Mouse (Mus musculus) liver, embryonic 13.5 days (tissue): Measurements from ENCODE around the gene Lbx2. TPM values are rescaled to one million over a fixed set of nuclear protein-coding genes. Genes with fewer than 3 reads are reported as not detected.
A peak's percentile ranks its signal among the peaks of the same experiment; 100 is the strongest.

Source experiments
- ATAC-seq: fragments of 200-750 bp; cut with Nextera tagmentation; 2 replicates; pipeline ENCODE4 v1.8.0; 2017; ENCODE audit warnings: low read depth, mild to moderate bottlenecking, moderate number of reproducible peaks, moderate library complexity
- DNase-seq: peaks from one replicate; pipeline ENCODE4 v3.0.0; 2022
- H3K27ac ChIP-seq: fragments of 300-500 bp; sonication (generic); 2 replicates; pipeline ENCODE4 v1.5.1; 2015; ENCODE audit warnings: moderate library complexity, mild to moderate bottlenecking, inconsistent platforms
- H3K27me3 ChIP-seq: fragments of 300-500 bp; sonication (generic); 2 replicates; pipeline ENCODE4 v1.6.1; 2015; ENCODE audit warnings: mild to moderate bottlenecking, inconsistent platforms
- H3K36me3 ChIP-seq: fragments of 300-500 bp; sonication (generic); 2 replicates; pipeline ENCODE4 v1.6.1; 2015; ENCODE audit warnings: mild to moderate bottlenecking, inconsistent platforms
- H3K4me1 ChIP-seq: fragments of 300-500 bp; sonication (generic); replicated peaks from 2 replicates; pipeline ENCODE4 v1.6.1; 2015; ENCODE audit warnings: inconsistent platforms
- H3K4me2 ChIP-seq: fragments of 300-500 bp; sonication (generic); 2 replicates; pipeline ENCODE4 v1.6.1; 2015; ENCODE audit warnings: inconsistent platforms, mild to moderate bottlenecking, moderate library complexity
- H3K4me3 ChIP-seq: fragments of 300-500 bp; sonication (generic); replicated peaks from 2 replicates; pipeline ENCODE4 v1.5.1; 2015; ENCODE audit warnings: mild to moderate bottlenecking, inconsistent platforms
- H3K9ac ChIP-seq: fragments of 300-500 bp; sonication (generic); 2 replicates; pipeline ENCODE4 v1.6.1; 2015; ENCODE audit warnings: mild to moderate bottlenecking, inconsistent platforms
- H3K9me3 ChIP-seq: fragments of 300-500 bp; sonication (generic); replicated peaks from 2 replicates; pipeline ENCODE4 v1.6.1; 2016; ENCODE audit warnings: inconsistent platforms
- WGBS: fragments of 180-500 bp; shearing (Covaris S2); methylation state at CpG from one replicate; pipeline ENCODE4 v1.1.7; 2015; ENCODE audit not compliant: insufficient replicate concordance; 5-methylcytosine and 5-hydroxymethylcytosine counted together
- polyA plus RNA-seq: library from polyadenylated mRNA; unstranded; fragments of >200 nt; fragmentation: Nextera tagmentation; extraction: Ambion mirVana; gene quantifications from 2 replicates; pipeline ENCODE4 v1.2.1, GENCODE M21; 2015

The Lbx2 gene
- polyA plus RNA-seq, 1 experiment from 2014 or later = 0.24 TPM

GRCm38 (mm10) chr6:83074979-83075378 is 11.2 kb upstream of the Lbx2 start:
- H3K27ac ChIP-seq = no peak overlapping the region
- peaks cover 35% of the 10 kb centered on the region for H3K4me1 ChIP-seq
- H3K27me3 ChIP-seq = peaks cover 76% of the 10 kb centered on the region
- no peak overlapping the region for H3K4me3 ChIP-seq
- H3K4me2 ChIP-seq = no peak overlapping the region
- ATAC-seq (no peak), DNase-seq (no peak)
- no peak overlapping the region for H3K9ac ChIP-seq
- no peaks in the 10 kb centered on the region for H3K9me3 ChIP-seq
- peaks cover 2% of the 10 kb centered on the region for H3K36me3 ChIP-seq
- WGBS = 8% methylated on average over 2 of the region's 2 CpGs

DNA sequence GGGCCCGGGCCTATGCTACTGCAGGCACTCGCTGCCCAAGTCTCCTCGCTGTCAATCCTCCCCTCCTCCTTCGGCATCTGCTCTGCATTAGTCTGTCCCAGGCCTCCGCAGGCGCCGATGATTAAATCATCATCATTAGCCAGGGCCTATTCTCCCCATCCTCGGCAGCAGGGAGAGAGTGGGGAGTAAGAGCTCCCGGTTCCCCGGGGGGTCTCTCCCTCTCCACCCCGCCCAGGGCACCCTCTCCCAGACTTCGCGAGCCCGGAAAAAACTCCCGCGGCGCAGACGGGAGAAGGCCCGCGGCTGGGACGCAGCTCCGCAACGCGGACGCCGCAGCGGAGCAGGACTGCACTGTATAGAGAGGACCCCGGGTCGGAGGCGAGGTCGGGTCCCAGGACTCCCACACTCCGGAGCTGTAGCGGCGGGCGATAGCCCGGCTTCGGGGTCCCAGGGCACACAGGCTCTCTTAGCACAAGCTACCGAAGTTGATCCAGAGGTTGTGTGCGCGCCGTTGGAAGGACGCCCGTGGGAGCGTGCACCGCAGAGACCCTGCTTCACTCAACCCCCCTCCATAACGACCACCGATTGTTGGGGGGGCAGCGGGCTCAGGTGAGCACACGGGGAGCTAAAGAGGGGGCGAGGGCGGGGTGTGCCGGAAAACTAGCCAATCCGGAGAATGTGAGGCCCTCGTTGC is 8.4 kb upstream of the Lbx2 start, which contains the start of gene Pcgf1:
Gene Pcgf1, plus strand, starts transcription at position 240 of the 694 bp plus-strand sequence.
- DNase-seq = no peak
- Histone ChIP-seq H3K27me3 (peaks cover 57% of the 10 kb centered on the region), H3K9ac (peak within 1 kb of the TSS; percentile 87), H3K27ac (peak within 1 kb of the TSS; percentile 85), H3K9me3 (no peaks in the 10 kb centered on the region), H3K4me3 (peak within 1 kb of the TSS; percentile 86), H3K36me3 (peaks cover 19% of the 10 kb centered on the region), H3K4me1 (peaks cover 27% of the 10 kb centered on the region), H3K4me2 (peak within 1 kb of the TSS; percentile 98)
- WGBS = under 1% methylated on average over 54 of the region's 54 CpGs
- ATAC-seq = peak; percentile 49

DNA sequence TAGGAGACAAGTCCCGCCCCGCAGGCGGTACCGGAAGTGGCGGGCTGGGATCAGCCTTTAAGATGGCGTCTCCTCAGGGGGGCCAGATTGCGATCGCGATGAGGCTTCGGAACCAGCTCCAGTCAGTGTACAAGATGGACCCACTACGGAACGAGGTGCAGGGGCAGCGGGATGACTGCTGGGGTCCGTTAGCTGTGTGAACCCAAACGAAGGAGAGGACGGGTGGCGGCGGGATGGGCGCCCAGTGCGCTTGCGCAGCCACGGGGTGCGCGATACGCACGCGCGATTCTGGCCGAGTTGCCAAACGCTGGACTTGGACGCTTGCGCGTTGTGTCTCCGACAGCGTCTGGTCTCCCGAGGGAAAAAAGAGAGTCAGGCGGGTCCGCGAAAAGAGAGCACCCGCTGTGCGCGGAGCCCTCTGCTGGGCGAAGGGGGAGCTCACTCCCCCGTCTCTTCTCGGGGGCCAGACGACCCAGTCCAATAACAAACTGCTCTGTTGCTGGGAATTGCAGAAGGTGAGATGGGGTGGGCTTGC is 7.8 kb upstream of the Lbx2 start:
- peak overlapping the region; percentile 85 for H3K27ac ChIP-seq
- peak overlapping the region; percentile 87 for H3K9ac ChIP-seq
- H3K4me3 ChIP-seq = peak overlapping the region; percentile 86
- peaks cover 57% of the 10 kb centered on the region for H3K27me3 ChIP-seq
- peak overlapping the region; percentile 98 for H3K4me2 ChIP-seq
- peak; percentile 98 for DNase-seq
- peaks cover 27% of the 10 kb centered on the region for H3K4me1 ChIP-seq
- peak; percentile 88 for ATAC-seq
- WGBS = under 1% methylated on average over 46 of the region's 46 CpGs
- no peaks in the 10 kb centered on the region for H3K9me3 ChIP-seq
- peaks cover 19% of the 10 kb centered on the region for H3K36me3 ChIP-seq

GRCm38 (mm10) chr6:83080210-83080609 is 6.0 kb upstream of the Lbx2 start:
- no peak overlapping the region for H3K27ac ChIP-seq
- peaks cover 19% of the 10 kb centered on the region for H3K36me3 ChIP-seq
- DNase-seq (no peak), ATAC-seq (no peak)
- H3K9ac ChIP-seq = no peak overlapping the region
- 92% methylated on average over 5 of the region's 5 CpGs for WGBS
- peaks cover 57% of the 10 kb centered on the region for H3K27me3 ChIP-seq
- H3K4me3 ChIP-seq = no peak overlapping the region
- H3K4me1 ChIP-seq = peaks cover 27% of the 10 kb centered on the region
- H3K4me2 ChIP-seq = no peak overlapping the region; the same call in 1 of the 2 replicates
- H3K9me3 ChIP-seq = no peaks in the 10 kb centered on the region

GRCm38 (mm10) chr6:83083497-83083896 is 2.7 kb upstream of the Lbx2 start:
- Histone ChIP-seq H3K27me3 (peaks cover 66% of the 10 kb centered on the region), H3K9me3 (no peaks in the 10 kb centered on the region), H3K4me2 (no peak overlapping the region), H3K36me3 (peaks cover 19% of the 10 kb centered on the region), H3K9ac (no peak overlapping the region), H3K4me1 (peaks cover 37% of the 10 kb centered on the region), H3K27ac (no peak overlapping the region), H3K4me3 (no peak overlapping the region)
- 31% methylated on average over 5 of the region's 5 CpGs for WGBS
- DNase-seq = no peak
- ATAC-seq = no peak

DNA sequence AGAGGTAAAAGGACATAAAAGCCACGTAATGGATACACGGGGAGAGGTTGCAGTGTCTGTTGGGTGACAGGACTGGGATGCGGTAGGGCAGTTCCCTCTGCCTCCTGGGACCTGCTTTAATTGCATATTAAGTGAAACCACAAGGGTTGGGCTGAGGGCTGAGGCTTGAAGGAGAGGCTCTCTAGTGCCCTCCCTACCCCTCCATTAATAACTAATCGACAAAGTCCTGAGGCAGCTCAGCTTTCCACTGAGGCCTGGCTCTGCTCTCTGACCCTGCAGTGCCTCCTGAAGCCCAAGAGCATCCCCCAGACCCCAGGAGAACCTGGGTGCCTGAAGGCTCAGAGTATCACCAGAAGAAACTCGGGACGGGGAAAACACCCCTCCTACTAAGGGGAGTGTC is 1.7 kb upstream of the Lbx2 start:
- no peak for ATAC-seq
- H3K4me2 ChIP-seq = no peak overlapping the region
- WGBS = 17% methylated on average over 6 of the region's 6 CpGs

GRCm38 (mm10) chr6:83087205-83087925 is 1.2 kb downstream of the Lbx2 start:
- H3K27ac ChIP-seq = no peak overlapping the region
- H3K4me3 ChIP-seq = peak overlapping the region; percentile 33
- no peaks in the 10 kb centered on the region for H3K9me3 ChIP-seq
- peaks cover 15% of the 10 kb centered on the region for H3K4me1 ChIP-seq
- 4% methylated on average over 47 of the region's 47 CpGs for WGBS
- H3K27me3 ChIP-seq = peaks cover 93% of the 10 kb centered on the region
- H3K36me3 ChIP-seq = peaks cover under 1% of the 10 kb centered on the region; the same call in 1 of the 2 replicates
- peak overlapping the region; percentile 13; the same call in 1 of the 2 replicates for H3K9ac ChIP-seq
- no peak for ATAC-seq
- peak overlapping the region; percentile 51 for H3K4me2 ChIP-seq
- no peak for DNase-seq

More for the DNA sequence above, 1.7 kb upstream of the Lbx2 start:
- Histone ChIP-seq H3K4me3 (no peak overlapping the region), H3K9ac (no peak overlapping the region), H3K27me3 (peaks cover 75% of the 10 kb centered on the region), H3K4me1 (peaks cover 29% of the 10 kb centered on the region), H3K9me3 (no peaks in the 10 kb centered on the region), H3K27ac (no peak overlapping the region), H3K36me3 (peaks cover 19% of the 10 kb centered on the region)
- DNase-seq = no peak

DNA sequence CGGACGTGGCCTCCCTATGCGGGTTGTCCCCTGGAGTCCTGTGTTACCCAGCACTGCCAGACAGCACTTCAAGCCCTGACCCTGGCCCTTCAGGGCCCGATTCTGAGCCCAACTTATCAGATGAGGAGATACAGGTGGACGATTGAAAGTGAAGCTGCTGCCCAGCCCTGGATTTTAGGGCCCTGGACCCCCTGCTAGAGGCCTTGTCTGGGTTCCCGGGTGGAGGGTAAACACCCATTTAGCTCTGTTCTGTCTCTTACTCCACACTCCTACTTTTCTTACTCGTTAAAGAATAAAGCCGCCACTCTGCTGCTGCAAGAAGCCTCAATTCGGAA is 1.7 kb downstream of the Lbx2 start:
- H3K4me2 ChIP-seq = peak overlapping the region; percentile 51
- ATAC-seq (no peak), DNase-seq (no peak)
- peak overlapping the region; percentile 33 for H3K4me3 ChIP-seq
- H3K9ac ChIP-seq = 0 out of 2 replicates have a peak overlapping the region, but pooled peaks have one; percentile 13
- H3K4me1 ChIP-seq = peaks cover 15% of the 10 kb centered on the region
- H3K27me3 ChIP-seq = peaks cover 93% of the 10 kb centered on the region
- H3K27ac ChIP-seq = no peak overlapping the region
- whole genome bisulfite sequencing = 15% methylated on average over 9 of the region's 9 CpGs
- no peaks in the 10 kb centered on the region for H3K36me3 ChIP-seq
- no peaks in the 10 kb centered on the region for H3K9me3 ChIP-seq

DNA sequence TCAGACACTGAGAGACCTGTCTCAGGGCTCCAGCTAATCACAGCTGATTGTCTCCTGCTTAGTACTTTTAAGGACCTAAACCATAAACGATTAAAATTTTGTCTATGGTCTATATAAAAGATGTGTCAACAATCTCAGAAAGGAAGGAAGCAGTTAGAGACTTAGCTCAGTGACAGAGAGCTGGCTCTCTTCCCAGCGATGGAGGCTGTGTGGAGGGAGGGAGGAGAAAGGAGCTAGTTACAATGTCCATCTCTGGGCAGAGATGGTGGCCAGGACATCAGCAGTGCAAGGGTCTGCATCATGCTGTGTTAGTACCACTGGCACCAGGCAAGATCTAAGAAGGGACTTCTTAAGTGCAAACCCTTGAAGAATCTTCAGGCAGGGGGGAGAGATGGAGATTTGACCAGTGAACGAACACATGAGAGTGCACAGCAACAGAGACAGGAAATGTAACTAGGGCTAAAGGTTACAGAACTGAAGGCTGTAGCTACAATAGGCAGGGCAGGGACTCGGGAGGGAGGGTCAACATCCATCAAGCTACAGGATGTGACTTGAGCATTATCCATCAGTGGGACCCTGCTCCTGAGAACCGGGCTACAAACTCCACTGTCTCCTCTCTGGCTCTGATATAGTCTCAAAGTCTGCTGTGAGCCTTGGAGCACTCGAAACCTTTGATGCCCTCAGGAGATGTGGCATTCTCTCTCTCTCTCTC is 6.4 kb downstream of the Lbx2 start:
- Histone ChIP-seq H3K27ac (no peak overlapping the region), H3K4me1 (peaks cover 3% of the 10 kb centered on the region; the same call in 1 of the 2 replicates), H3K27me3 (peaks cover 68% of the 10 kb centered on the region), H3K4me2 (no peak overlapping the region), H3K9me3 (peaks cover 3% of the 10 kb centered on the region; the same call in 1 of the 2 replicates), H3K9ac (no peak overlapping the region), H3K4me3 (no peak overlapping the region), H3K36me3 (no peaks in the 10 kb centered on the region)
- ATAC-seq (no peak), DNase-seq (no peak)
- 18% methylated on average over 6 of the region's 6 CpGs for WGBS

GRCm38 (mm10) chr6:83095968-83096367 is 9.8 kb downstream of the Lbx2 start:
- 39% methylated on average over 6 of the region's 6 CpGs for WGBS
- Histone ChIP-seq H3K9me3 (peaks cover 3% of the 10 kb centered on the region; the same call in 1 of the 2 replicates), H3K9ac (no peak overlapping the region), H3K27ac (no peak overlapping the region), H3K4me3 (no peak overlapping the region), H3K4me1 (peaks cover 4% of the 10 kb centered on the region), H3K36me3 (no peaks in the 10 kb centered on the region), H3K4me2 (no peak overlapping the region), H3K27me3 (peaks cover 43% of the 10 kb centered on the region)
- ATAC-seq = no peak
- DNase-seq = no peak

GRCm38 (mm10) chr6:83098411-83098810 is 12.2 kb downstream of the Lbx2 start:
- Histone ChIP-seq H3K27me3 (peaks cover 27% of the 10 kb centered on the region), H3K9ac (no peak overlapping the region), H3K27ac (no peak overlapping the region), H3K4me2 (no peak overlapping the region), H3K9me3 (peaks cover 3% of the 10 kb centered on the region; the same call in 1 of the 2 replicates), H3K36me3 (0 out of 2 replicates have a peak, but pooled peaks cover under 1% of the 10 kb centered on the region), H3K4me1 (peaks cover 25% of the 10 kb centered on the region), H3K4me3 (no peak overlapping the region)
- WGBS = 73% methylated on average over 2 of the region's 2 CpGs
- DNase-seq = no peak
- no peak for ATAC-seq
